Mouse (Mus musculus): ENCODE measurements around the gene Mst1r. TPM values are rescaled to one million over a fixed set of nuclear protein-coding genes. Genes with fewer than 3 reads are reported as not detected.
A peak's percentile ranks its signal among the peaks of the same experiment; 100 is the strongest.

The Mst1r gene
- total and polyA plus RNA-seq, 3 experiments: 133 to 149 TPM; not detected in 1

- Histone ChIP-seq H3K9ac (ENCODE audit: control insufficient read depth, low read depth, low read length, poor library complexity, severe bottlenecking) (no peak overlapping the region), H3K36me3 (ENCODE audit: control insufficient read depth in 1 of 2, insufficient read depth in 2 of 2, low read length in 2 of 2) (no peaks in the 10 kb centered on the region; a peak in 1 of 4 replicates), H3K27ac (ENCODE audit: control insufficient read depth, low read depth, low read length) (no peak overlapping the region), H3K27me3 (ENCODE audit: control insufficient read depth in 1 of 2, insufficient read depth in 2 of 2, low read length in 2 of 2) (no peaks in the 10 kb centered on the region), H3K9me3 (replicated peaks; ENCODE audit: insufficient read depth, low read length) (no peaks in the 10 kb centered on the region), H3K4me1 (ENCODE audit: control insufficient read depth in 1 of 2, insufficient read depth in 2 of 2, low read length in 2 of 2) (no peaks in the 10 kb centered on the region; a peak in 1 of 4 replicates), H3K79me2 (ENCODE audit: control insufficient read depth, insufficient read depth, low read length, poor library complexity) (no peaks in the 10 kb centered on the region), H3K4me3 (ENCODE audit: control insufficient read depth in 1 of 2, insufficient read depth in 1 of 2, low read depth in 2 of 2, low read length in 2 of 2) (no peak overlapping the region)
- TF ChIP-seq POLR2AphosphoS5 (IDR thresholded peaks at IDR 0.05; ENCODE audit: borderline replicate concordance, low read depth, low read length) (no peak), CTCF (IDR thresholded peaks at IDR 0.05 in 2 of 3, conservative IDR thresholded peaks at IDR 0.05 in 1 of 3; ENCODE audit: control insufficient read depth in 1 of 3, insufficient read depth in 1 of 3, low read depth in 2 of 3, low read length in 3 of 3, poor library complexity in 1 of 3, severe bottlenecking in 1 of 3) (peak in 2 of 3 experiments; percentile 19 to 36; a peak in 4 of 6 replicates)
- no peak for DNase-seq (ENCODE audit: low read depth, low spot score)
Measured at GRCm38 (mm10) chr9:107900840-107901626, 5.6 kb upstream of the Mst1r start.

- H3K79me2 ChIP-seq (ENCODE audit: control insufficient read depth, insufficient read depth, low read length, poor library complexity): no peaks in the 10 kb centered on the region
- peaks cover 0 to 3% of the 10 kb centered on the region in 2 experiments; a peak in 3 of 4 replicates for H3K36me3 ChIP-seq (ENCODE audit: control insufficient read depth in 1 of 2, insufficient read depth in 2 of 2, low read length in 2 of 2)
- no peaks in the 10 kb centered on the region for H3K27me3 ChIP-seq (ENCODE audit: control insufficient read depth in 1 of 2, insufficient read depth in 2 of 2, low read length in 2 of 2)
- peaks cover 0 to 5% of the 10 kb centered on the region in 2 experiments; a peak in 2 of 4 replicates for H3K4me1 ChIP-seq (ENCODE audit: control insufficient read depth in 1 of 2, insufficient read depth in 2 of 2, low read length in 2 of 2)
- H3K4me3 ChIP-seq (ENCODE audit: control insufficient read depth in 1 of 2, insufficient read depth in 1 of 2, low read depth in 2 of 2, low read length in 2 of 2): no peak overlapping the region
- no peaks in the 10 kb centered on the region for H3K9me3 ChIP-seq (replicated peaks; ENCODE audit: insufficient read depth, low read length)
- no peak for TF ChIP-seq RAD21 (IDR thresholded peaks at IDR 0.05; ENCODE audit: low read depth, low read length)
- no peak for TF ChIP-seq MYC (IDR thresholded peaks at IDR 0.05; ENCODE audit: low read depth, low read length)
- no peak for TF ChIP-seq USF2 (IDR thresholded peaks at IDR 0.05; ENCODE audit: borderline replicate concordance in 1 of 2, insufficient read depth in 1 of 2, low read depth in 1 of 2, low read length in 2 of 2)
- no peak for TF ChIP-seq JUND (IDR thresholded peaks at IDR 0.05; ENCODE audit: low read depth, low read length)
- no peak for TF ChIP-seq ZC3H11A (IDR thresholded peaks at IDR 0.05; ENCODE audit: low read depth, low read length)
- TF ChIP-seq CHD2 (IDR thresholded peaks at IDR 0.05; ENCODE audit: low read length): no peak
- no peak for TF ChIP-seq ETS1 (IDR thresholded peaks at IDR 0.05; ENCODE audit: low read depth, low read length)
- no peak for TF ChIP-seq HCFC1 (IDR thresholded peaks at IDR 0.05; ENCODE audit: low read depth, low read length)
- TF ChIP-seq CHD1 (IDR thresholded peaks at IDR 0.05; ENCODE audit: low read depth, low read length): no peak
- no peak for TF ChIP-seq NRF1 (IDR thresholded peaks at IDR 0.05; ENCODE audit: insufficient read depth, low read depth, low read length, poor library complexity, severe bottlenecking)
- no peak for TF ChIP-seq POLR2AphosphoS5 (IDR thresholded peaks at IDR 0.05; ENCODE audit: borderline replicate concordance, low read depth, low read length)
- no peak for TF ChIP-seq ZMIZ1 (IDR thresholded peaks at IDR 0.05; ENCODE audit: low read depth, low read length)
- TF ChIP-seq MAZ (IDR thresholded peaks at IDR 0.05; ENCODE audit: low read depth, low read length): no peak
- TF ChIP-seq GABPA (IDR thresholded peaks at IDR 0.05; ENCODE audit: low read depth, low read length): no peak
- TF ChIP-seq TCF12 (IDR thresholded peaks at IDR 0.05; ENCODE audit: low read depth, low read length): no peak
- no peak for TF ChIP-seq SMC3 (IDR thresholded peaks at IDR 0.05; ENCODE audit: low read depth, low read length)
- TF ChIP-seq E2F4 (IDR thresholded peaks at IDR 0.05; ENCODE audit: borderline replicate concordance, low read depth, low read length): no peak
- no peak for DNase-seq (ENCODE audit: low read depth, low spot score)
- no peak overlapping the region for H3K27ac ChIP-seq (ENCODE audit: control insufficient read depth, low read depth, low read length)
- H3K9ac ChIP-seq (ENCODE audit: control insufficient read depth, low read depth, low read length, poor library complexity, severe bottlenecking): no peak overlapping the region
Measured at GRCm38 (mm10) chr9:107901627-107901914, 5.1 kb upstream of the Mst1r start.

All from MEL (cell line).